Mouse (Mus musculus): ENCODE measurements around the gene Pak7. TPM values are rescaled to one million over a fixed set of nuclear protein-coding genes. Genes with fewer than 3 reads are reported as not detected.
"Not testable (repeated sequence)": the region's sequence is repeated elsewhere in the genome, so short reads cannot be mapped to it uniquely, and the experiment has no call there.

Pak7 gene
- polyA plus RNA-seq, 1 experiment = not detected

- no peaks in the 10 kb centered on the region for H3K27me3 ChIP-seq (replicated peaks)
- no peak for TF ChIP-seq GATA1 (IDR thresholded peaks at IDR 0.05; ENCODE audit: borderline replicate concordance, low read length)
- no peak for TF ChIP-seq FLI1 (IDR thresholded peaks at IDR 0.05; ENCODE audit: low read length)
- H3K9me3 ChIP-seq = no peaks in the 10 kb centered on the region
- no peak overlapping the region for H3K4me3 ChIP-seq (replicated peaks)
- no peaks in the 10 kb centered on the region for H3K4me1 ChIP-seq
- H3K36me3 ChIP-seq (replicated peaks; ENCODE audit: low read length) = no peaks in the 10 kb centered on the region
Measured at GRCm38 (mm10) chr2:136349671-136350275, 38.0 kb downstream of the Pak7 start.

DNA sequence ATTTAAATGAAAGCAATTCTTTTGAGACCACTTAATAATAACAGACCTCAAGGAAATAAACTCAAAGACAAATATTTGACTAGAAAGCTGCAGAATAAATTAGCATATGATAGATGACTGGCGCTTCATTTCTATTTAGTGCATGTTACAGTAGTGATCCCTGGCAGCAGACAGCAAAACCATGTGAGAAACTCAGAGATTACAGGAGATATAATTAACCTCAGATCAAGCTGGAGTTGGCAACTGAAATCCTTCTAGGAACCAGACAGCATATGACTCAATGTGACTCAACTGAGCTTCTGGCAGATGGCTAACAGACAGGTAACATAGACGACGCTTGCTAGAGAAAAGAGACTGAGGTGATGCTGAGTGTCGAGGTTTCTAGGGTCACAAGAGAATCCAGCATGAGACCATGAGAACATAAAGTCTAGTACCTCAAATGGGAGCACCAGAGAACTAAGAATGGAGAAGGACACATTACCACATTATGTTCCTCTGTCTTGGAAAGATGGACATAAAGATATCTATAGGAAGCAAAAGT, 43.5 kb downstream of the Pak7 start:
- H3K27me3 ChIP-seq (replicated peaks) = not testable (repeated sequence)

GRCm38 (mm10) chr2:136329974-136330373, 57.8 kb downstream of the Pak7 start:
- H3K9me3 ChIP-seq = no peaks in the 10 kb centered on the region
- H3K4me3 ChIP-seq (replicated peaks) = no peak overlapping the region
- H3K36me3 ChIP-seq (replicated peaks; ENCODE audit: low read length) = no peaks in the 10 kb centered on the region
- no peak for TF ChIP-seq GATA1 (IDR thresholded peaks at IDR 0.05; ENCODE audit: borderline replicate concordance, low read length)
- TF ChIP-seq FLI1 (IDR thresholded peaks at IDR 0.05; ENCODE audit: low read length) = no peak
- no peaks in the 10 kb centered on the region for H3K27me3 ChIP-seq (replicated peaks)
- no peaks in the 10 kb centered on the region for H3K4me1 ChIP-seq

More for the DNA sequence above, 43.5 kb downstream of the Pak7 start:
- not testable (repeated sequence) for H3K4me1 ChIP-seq; H3K9me3 ChIP-seq; H3K4me3 ChIP-seq (replicated peaks); H3K36me3 ChIP-seq (replicated peaks; ENCODE audit: low read length)

- no peaks in the 10 kb centered on the region for H3K27me3 ChIP-seq (replicated peaks)
- no peaks in the 10 kb centered on the region for H3K4me1 ChIP-seq
- TF ChIP-seq GATA1 (IDR thresholded peaks at IDR 0.05; ENCODE audit: borderline replicate concordance, low read length) = no peak
- TF ChIP-seq FLI1 (IDR thresholded peaks at IDR 0.05; ENCODE audit: low read length) = no peak
- no peaks in the 10 kb centered on the region for H3K9me3 ChIP-seq
- no peaks in the 10 kb centered on the region for H3K36me3 ChIP-seq (replicated peaks; ENCODE audit: low read length)
- H3K4me3 ChIP-seq (replicated peaks) = no peak overlapping the region
Measured at GRCm38 (mm10) chr2:136325646-136326045, 62.1 kb downstream of the Pak7 start.

- TF ChIP-seq GATA1 (IDR thresholded peaks at IDR 0.05; ENCODE audit: borderline replicate concordance, low read length) (no peak), FLI1 (IDR thresholded peaks at IDR 0.05; ENCODE audit: low read length) (no peak)
- H3K36me3 ChIP-seq (replicated peaks; ENCODE audit: low read length) = no peaks in the 10 kb centered on the region
- H3K27me3 ChIP-seq (replicated peaks) = no peaks in the 10 kb centered on the region
- H3K9me3 ChIP-seq = no peaks in the 10 kb centered on the region
- no peak overlapping the region for H3K4me3 ChIP-seq (replicated peaks)
- H3K4me1 ChIP-seq = no peaks in the 10 kb centered on the region
Measured at GRCm38 (mm10) chr2:136309313-136309712, 78.5 kb downstream of the Pak7 start.

- Histone ChIP-seq H3K36me3 (replicated peaks; ENCODE audit: low read length) (no peaks in the 10 kb centered on the region), H3K27me3 (replicated peaks) (no peaks in the 10 kb centered on the region)
Measured at GRCm38 (mm10) chr2:136308743-136309142, 79.0 kb downstream of the Pak7 start.

GRCm38 (mm10) chr2:136302201-136302600, 85.6 kb downstream of the Pak7 start:
- TF ChIP-seq GATA1 (IDR thresholded peaks at IDR 0.05; ENCODE audit: borderline replicate concordance, low read length) (no peak), FLI1 (IDR thresholded peaks at IDR 0.05; ENCODE audit: low read length) (no peak)
- Histone ChIP-seq H3K9me3 (no peaks in the 10 kb centered on the region), H3K4me1 (no peaks in the 10 kb centered on the region), H3K4me3 (replicated peaks) (no peak overlapping the region), H3K27me3 (replicated peaks) (no peaks in the 10 kb centered on the region), H3K36me3 (replicated peaks; ENCODE audit: low read length) (no peaks in the 10 kb centered on the region)

More at GRCm38 (mm10) chr2:136308743-136309142, 79.0 kb downstream of the Pak7 start:
- no peaks in the 10 kb centered on the region for H3K4me1 ChIP-seq
- no peak for TF ChIP-seq GATA1 (IDR thresholded peaks at IDR 0.05; ENCODE audit: borderline replicate concordance, low read length)
- TF ChIP-seq FLI1 (IDR thresholded peaks at IDR 0.05; ENCODE audit: low read length) = no peak
- no peaks in the 10 kb centered on the region for H3K9me3 ChIP-seq
- H3K4me3 ChIP-seq (replicated peaks) = no peak overlapping the region

- Histone ChIP-seq H3K4me1 (no peaks in the 10 kb centered on the region), H3K27me3 (replicated peaks) (no peaks in the 10 kb centered on the region), H3K9me3 (no peaks in the 10 kb centered on the region), H3K4me3 (replicated peaks) (no peak overlapping the region), H3K36me3 (replicated peaks; ENCODE audit: low read length) (no peaks in the 10 kb centered on the region)
- TF ChIP-seq FLI1 (IDR thresholded peaks at IDR 0.05; ENCODE audit: low read length) (no peak), GATA1 (IDR thresholded peaks at IDR 0.05; ENCODE audit: borderline replicate concordance, low read length) (no peak)
Measured at GRCm38 (mm10) chr2:136301406-136301805, 86.4 kb downstream of the Pak7 start.

DNA sequence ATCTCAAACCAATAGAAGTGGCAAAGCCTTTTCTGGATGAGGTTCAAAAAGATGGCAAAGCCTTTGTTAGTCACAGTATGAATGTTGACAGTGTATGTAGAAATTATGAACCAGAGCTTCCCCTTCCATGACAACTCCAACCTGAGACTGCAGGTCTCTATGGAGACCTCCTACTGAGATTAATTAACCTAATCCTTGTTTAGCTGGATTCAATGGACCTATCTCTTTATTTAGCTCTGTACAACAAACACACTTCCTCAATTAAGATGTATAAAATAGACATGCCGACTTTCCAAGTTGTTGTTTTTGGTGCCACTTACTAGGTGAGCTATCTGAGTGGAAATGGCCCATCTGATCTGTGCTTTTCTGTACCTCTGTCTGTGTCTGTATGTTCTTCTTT, 90.4 kb downstream of the Pak7 start:
- Histone ChIP-seq H3K4me1 (no peaks in the 10 kb centered on the region), H3K9me3 (no peaks in the 10 kb centered on the region), H3K36me3 (replicated peaks; ENCODE audit: low read length) (no peaks in the 10 kb centered on the region), H3K27me3 (replicated peaks) (no peaks in the 10 kb centered on the region), H3K4me3 (replicated peaks) (no peak overlapping the region)
- TF ChIP-seq FLI1 (IDR thresholded peaks at IDR 0.05; ENCODE audit: low read length) (no peak), GATA1 (IDR thresholded peaks at IDR 0.05; ENCODE audit: borderline replicate concordance, low read length) (no peak)

DNA sequence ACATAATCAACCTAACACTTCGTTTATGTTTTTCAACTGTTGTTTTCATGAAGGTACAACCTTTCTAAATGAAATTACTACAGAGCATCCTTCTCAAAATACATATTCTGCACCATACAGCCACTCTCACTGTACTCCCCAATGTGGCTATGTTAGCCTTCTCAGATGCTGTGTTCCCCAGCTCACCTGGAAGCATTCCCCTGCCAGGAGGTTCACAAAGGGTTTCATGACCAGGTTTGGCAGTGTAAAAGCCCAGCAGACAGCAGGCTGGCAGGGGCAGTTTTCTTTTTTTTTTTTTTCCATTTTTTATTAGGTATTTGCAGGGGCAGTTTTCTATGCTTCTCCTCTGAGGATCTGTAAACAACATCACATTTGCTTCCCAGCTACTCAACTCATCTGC, 105.7 kb downstream of the Pak7 start:
- no peaks in the 10 kb centered on the region for H3K4me1 ChIP-seq
- H3K4me3 ChIP-seq (replicated peaks) = no peak overlapping the region
- H3K9me3 ChIP-seq = peaks cover 4% of the 10 kb centered on the region; the same call in 1 of the 2 replicates
- no peaks in the 10 kb centered on the region for H3K27me3 ChIP-seq (replicated peaks)
- TF ChIP-seq GATA1 (IDR thresholded peaks at IDR 0.05; ENCODE audit: borderline replicate concordance, low read length) = no peak
- TF ChIP-seq FLI1 (IDR thresholded peaks at IDR 0.05; ENCODE audit: low read length) = no peak
- no peaks in the 10 kb centered on the region for H3K36me3 ChIP-seq (replicated peaks; ENCODE audit: low read length)

GRCm38 (mm10) chr2:136241960-136242359, 145.8 kb downstream of the Pak7 start:
- H3K9me3 ChIP-seq; H3K27me3 ChIP-seq (replicated peaks); H3K4me1 ChIP-seq; H3K4me3 ChIP-seq (replicated peaks); H3K36me3 ChIP-seq (replicated peaks; ENCODE audit: low read length): not testable (repeated sequence)

Data from megakaryocyte, embryonic 14.5 days (primary cell).